Comparison of ENCODE assay signal across 17 mouse cellular contexts in genomic region chr6:147760113-147760512, GRCm38 (mm10).
A peak's percentile ranks its signal among the peaks of the same experiment; 100 is the strongest.
DNase-seq lines count a peak whose midpoint lies in the region; ATAC-seq and TF ChIP-seq lines count a peak whose summit lies in the region.
"Had no signal": no experiment of that assay in that cellular context is flagged by ENCODE, and none has a peak within 500 bp of the region (broad histone marks: within the 10 kb centered on the region; RNA-seq: fewer than 3 reads in every experiment).

No protein-coding gene starts in this region.

- TF ChIP-seq EP300 in liver, embryonic 14.5 days (IDR thresholded peaks at IDR 0.05; ENCODE audit: low read depth) = no peak

- H3K4me1 ChIP-seq in liver, embryonic 14.5 days (replicated peaks; ENCODE audit: control insufficient read depth in 2 of 2, insufficient read depth in 2 of 2, low read length in 1 of 2) = 0 out of 4 replicates have a peak, but pooled peaks cover 0 to 1% of the 10 kb centered on the region in 2 experiments
- no peaks in the 10 kb centered on the region for H3K4me1 ChIP-seq in midbrain, embryonic 16.5 days (ENCODE audit: control insufficient read depth, insufficient read depth, low read length)
- H3K4me1 ChIP-seq: forebrain, embryonic 13.5 days; hindbrain, embryonic 13.5 days had no signal

- H3K27me3 ChIP-seq in liver, embryonic 14.5 days (ENCODE audit: control insufficient read depth, insufficient read depth, low read length) = no peaks in the 10 kb centered on the region
- no peaks in the 10 kb centered on the region for H3K27me3 ChIP-seq in myocyte (ENCODE audit: control insufficient read depth, insufficient read depth, insufficient read length)
- H3K27me3 ChIP-seq in midbrain, embryonic 16.5 days (ENCODE audit: control insufficient read depth, insufficient read depth, low read depth, low read length) = no peaks in the 10 kb centered on the region
- H3K27me3 ChIP-seq: forebrain, embryonic 13.5 days; hindbrain, embryonic 13.5 days; limb, embryonic 12.5 days had no signal

- TF ChIP-seq CTCF in liver, embryonic 14.5 days (IDR thresholded peaks at IDR 0.05; ENCODE audit: low read depth) = no peak

- H3K36me3 ChIP-seq in liver, embryonic 14.5 days (replicated peaks; ENCODE audit: control insufficient read depth, insufficient read depth, low read depth) = no peaks in the 10 kb centered on the region
- no peaks in the 10 kb centered on the region for H3K36me3 ChIP-seq in myocyte (ENCODE audit: control insufficient read depth, insufficient read depth)
- H3K36me3 ChIP-seq in midbrain, embryonic 16.5 days (ENCODE audit: control insufficient read depth, insufficient read depth, low read length) = no peaks in the 10 kb centered on the region
- H3K36me3 ChIP-seq: hindbrain, embryonic 13.5 days; limb, embryonic 12.5 days had no signal

- no peak for TF ChIP-seq POLR2A in myocyte (IDR thresholded peaks at IDR 0.05; ENCODE audit: insufficient read length, low read depth)

- H3K27ac ChIP-seq in liver, embryonic 14.5 days = no peak overlapping the region
- no peak overlapping the region for H3K27ac ChIP-seq in midbrain, embryonic 16.5 days (ENCODE audit: low read length)
- H3K27ac ChIP-seq: forebrain, embryonic 13.5 days; hindbrain, embryonic 13.5 days; kidney, postnatal 0 days; limb, embryonic 12.5 days; macrophage had no signal

- no peak overlapping the region for H3ac ChIP-seq in myocyte (ENCODE audit: control insufficient read depth, insufficient read length)

- H3K9me3 ChIP-seq in liver, embryonic 14.5 days (ENCODE audit: control insufficient read depth, low read length) = no peaks in the 10 kb centered on the region
- no peaks in the 10 kb centered on the region for H3K9me3 ChIP-seq in midbrain, embryonic 16.5 days (replicated peaks; ENCODE audit: control insufficient read depth, low read length, poor library complexity, severe bottlenecking)
- H3K9me3 ChIP-seq: forebrain, embryonic 13.5 days; hindbrain, embryonic 13.5 days; limb, embryonic 12.5 days had no signal

- ATAC-seq in liver, embryonic 14.5 days (ENCODE audit: insufficient read depth) = 0 out of 2 replicates have a peak, but pooled peaks have one; percentile 33
- peak; percentile 89 for ATAC-seq in common myeloid progenitor, adult 5-6 weeks (replicated peaks; ENCODE audit: low read depth, poor library complexity, severe bottlenecking)
- no peak for ATAC-seq in midbrain, embryonic 16.5 days
- ATAC-seq: forebrain, embryonic 13.5 days had no signal

- H3K4me2 ChIP-seq in liver, embryonic 14.5 days (ENCODE audit: low read depth) = no peak overlapping the region
- peak overlapping the region; percentile 52 for H3K4me2 ChIP-seq in myocyte (ENCODE audit: low read depth)
- H3K4me2 ChIP-seq in midbrain, embryonic 16.5 days (ENCODE audit: low read length) = no peak overlapping the region
- H3K4me2 ChIP-seq: forebrain, embryonic 13.5 days; hindbrain, embryonic 13.5 days; limb, embryonic 12.5 days had no signal

- no peak overlapping the region for H3K9ac ChIP-seq in liver, embryonic 14.5 days (replicated peaks)
- no peak overlapping the region for H3K9ac ChIP-seq in midbrain, embryonic 16.5 days (ENCODE audit: low read depth, low read length)
- H3K9ac ChIP-seq: forebrain, embryonic 13.5 days; hindbrain, embryonic 13.5 days; limb, embryonic 12.5 days had no signal

- WGBS in liver, embryonic 14.5 days (ENCODE audit: insufficient replicate concordance) = 35% methylated on average over 2 of the region's 2 CpGs
- 79% methylated on average over 2 of the region's 2 CpGs for WGBS in midbrain, embryonic 16.5 days

- DNase-seq in adrenal gland, adult 8-10 months = peak; percentile 42
- no peak for DNase-seq in adrenal gland, postnatal 4 days (ENCODE audit: low spot score in 2 of 2)
- DNase-seq in liver, embryonic 14.5 days (ENCODE audit: low read depth in 3 of 3, low spot score in 3 of 3) = peak in 2 of 3 experiments; percentile 7 to 10
- DNase-seq in liver = no peak
- DNase-seq in gastrocnemius, postnatal 4 days (ENCODE audit: low spot score in 2 of 2) = no peak
- DNase-seq: B cell, adult 2 months; cerebellum, adult 8-10 months; gastrocnemius, postnatal 10 days; right cerebral cortex, postnatal 25 days had no signal

- no peak overlapping the region for H3K4me3 ChIP-seq in liver, embryonic 14.5 days (ENCODE audit: insufficient read depth in 1 of 2, low read depth in 2 of 2, low read length in 2 of 2)
- no peak overlapping the region for H3K4me3 ChIP-seq in myocyte
- no peak overlapping the region for H3K4me3 ChIP-seq in midbrain, embryonic 16.5 days (ENCODE audit: low read depth, low read length)
- H3K4me3 ChIP-seq: forebrain, embryonic 13.5 days; hindbrain, embryonic 13.5 days; limb, embryonic 12.5 days had no signal

- H3K79me2 ChIP-seq in myocyte (ENCODE audit: control insufficient read depth, insufficient read depth) = no peaks in the 10 kb centered on the region

TF ChIP-seq in myocyte, 11 proteins besides CTCF, POLR2A, EP300 and RAD21:
- no peak for TF ChIP-seq SRF (IDR thresholded peaks at IDR 0.05; ENCODE audit: control insufficient read depth, insufficient read length, low read depth)
- no peak for TF ChIP-seq E2F4 (IDR thresholded peaks at IDR 0.05; ENCODE audit: insufficient read depth)

Comparison
In these comparisons a context has a peak if more than half of its experiments do, and no peak if none do; other contexts are left out.
1. DNase-seq: peak in adrenal gland, adult 8-10 months (single experiment) and liver, embryonic 14.5 days (2 of 3); none in adrenal gland, postnatal 4 days (0 of 2), liver (single experiment) and gastrocnemius, postnatal 4 days (0 of 2).